Mouse (Mus musculus) C2C12 (cell line): Measurements from ENCODE around the gene Mex3a.

Experiments
- CEBPB ChIP-seq: IDR thresholded peaks from one replicate; pipeline ENCODE4 v1.6.1; 2011; ENCODE audit warnings: low read depth, mild to moderate bottlenecking, control low read depth, moderate library complexity
- CTCF ChIP-seq: IDR thresholded peaks from one replicate; pipeline ENCODE4 v1.5.1; 2011; ENCODE audit not compliant: control insufficient read depth, insufficient read depth, insufficient read length
- FOSL1 ChIP-seq: IDR thresholded peaks from one replicate; pipeline ENCODE4 v1.8.0; 2011; ENCODE audit warnings: mild to moderate bottlenecking, low read length; ENCODE audit not compliant: poor library complexity, insufficient read depth, severe bottlenecking
- MAX ChIP-seq: IDR thresholded peaks from one replicate; pipeline ENCODE4 v1.6.1; 2011; ENCODE audit warnings: mild to moderate bottlenecking, control low read depth
- MYOD1 ChIP-seq: IDR thresholded peaks from one replicate; pipeline ENCODE4 v1.6.1; 2011; ENCODE audit warnings: low read depth; ENCODE audit not compliant: control insufficient read depth, insufficient read length
- USF1 ChIP-seq: IDR thresholded peaks from one replicate; pipeline ENCODE4 v1.6.1; 2011; ENCODE audit warnings: low read depth, mild to moderate bottlenecking, control low read depth, moderate library complexity

DNA sequence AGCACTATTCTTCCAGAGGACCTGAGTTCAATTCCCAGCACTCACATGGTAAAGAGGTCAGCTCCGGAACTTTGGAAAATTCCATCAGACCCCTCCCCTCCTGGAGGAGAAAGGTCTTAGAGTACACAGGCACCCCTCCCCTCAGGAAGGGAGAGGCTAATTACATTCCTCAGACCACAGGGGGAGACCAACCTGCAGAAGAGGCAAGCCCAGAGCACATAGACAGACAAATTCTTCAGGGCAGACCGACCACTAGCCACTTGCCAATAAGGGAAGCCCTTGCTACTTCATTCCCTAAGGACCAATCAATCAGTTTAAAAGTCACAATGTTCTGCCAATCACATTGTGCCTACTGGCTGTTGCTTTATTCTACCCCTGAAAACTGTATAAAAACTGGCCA, 40.6 kb downstream of the Mex3a start:
- TF ChIP-seq CTCF, result no peak
- no peak for TF ChIP-seq MAX
- TF ChIP-seq MYOD1, result no peak
- TF ChIP-seq CEBPB, result no peak
- TF ChIP-seq FOSL1, result no peak
- no peak for TF ChIP-seq USF1
